Mouse (Mus musculus) bone marrow, adult 2 months (tissue): ENCODE measurements around the gene Qpctl.

Experiments used
- CTCF ChIP-seq: fragments of 200-500 bp; IDR thresholded peaks from 2 replicates; pipeline ENCODE4 v1.5.1; 2011; ENCODE audit warnings: low read length, control low read depth; ENCODE audit not compliant: control insufficient read depth, insufficient read depth
- POLR2A ChIP-seq: fragments of 200-500 bp; IDR thresholded peaks from 2 replicates; pipeline ENCODE4 v1.6.1; 2011; ENCODE audit warnings: low read depth, mild to moderate bottlenecking, control low read depth, low read length, borderline replicate concordance; ENCODE audit not compliant: control insufficient read depth

GRCm38 (mm10) chr7:19154796-19155195 is 5.7 kb upstream of the Qpctl start:
- no peak for TF ChIP-seq POLR2A
- no peak for TF ChIP-seq CTCF
